Mouse (Mus musculus): Measurements from ENCODE around the gene Hes7. TPM values are rescaled to one million over a fixed set of nuclear protein-coding genes. Genes with fewer than 3 reads are reported as not detected.

Gene Hes7
- not detected in 2 replicates for total RNA-seq (2023)

GRCm38 (mm10) chr11:69120221-69121000 lies at the start of gene Hes7:
Gene Hes7 (plus strand): TSS chr11:69120404.

GRCm38 (mm10) chr11:69070590-69071222 lies 49.5 kb upstream of the Hes7 start, which contains the start of gene Tmem107:
Gene Tmem107 (plus strand): TSS chr11:69070806.

GRCm38 (mm10) chr11:69088103-69088855 lies 31.9 kb upstream of the Hes7 start, which contains the start of gene Vamp2:
Gene Vamp2 (plus strand): TSS chr11:69088490.

GRCm38 (mm10) chr11:69094697-69095429 lies 25.3 kb upstream of the Hes7 start, which contains the start of gene Per1:
Gene Per1 (plus strand): TSS chr11:69095217.

GRCm38 (mm10) chr11:69122336-69122951 lies 2.2 kb downstream of the Hes7 start, which contains the start of gene 9130213A22Rik:
Gene 9130213A22Rik (minus strand): TSS chr11:69122589.

GRCm38 (mm10) chr11:69125852-69125918 lies 5.5 kb downstream of the Hes7 start, which contains the start of gene Aloxe3:
Gene Aloxe3 (plus strand): TSS chr11:69125896.

GRCm38 (mm10) chr11:69156800-69157199 lies 36.6 kb downstream of the Hes7 start, which contains the start of gene Alox12b:
Gene Alox12b (plus strand): TSS chr11:69156989.

Other genes with a start within 250 kb of the Hes7 start
- 257 and 335 TPM in 2 replicates for gene Ndel1, start 248.5 kb upstream of the Hes7 start, total RNA-seq (2023)
- gene Rnf222, start 231.9 kb upstream of the Hes7 start, total RNA-seq (2023), result not detected in 2 replicates
- gene Rpl26, start 218.8 kb upstream of the Hes7 start, total RNA-seq (2023), result 419 and 636 TPM in 2 replicates
- gene Odf4, start 193.3 kb upstream of the Hes7 start, total RNA-seq (2023), result not detected in 2 replicates
- gene Arhgef15, start 162.9 kb upstream of the Hes7 start, total RNA-seq (2023), result not detected in 2 replicates
- gene Slc25a35, start 152.3 kb upstream of the Hes7 start, total RNA-seq (2023), result 1.7 and 3.3 TPM in 2 replicates
- gene Rangrf, start 145.2 kb upstream of the Hes7 start, total RNA-seq (2023), result 2.3 and 4.0 TPM in 2 replicates
- gene Pfas, start 111.9 kb upstream of the Hes7 start, total RNA-seq (2023), result 14.2 and 18.1 TPM in 2 replicates
- gene Ctc1, start 104.5 kb upstream of the Hes7 start, total RNA-seq (2023), result 26.5 and 40.5 TPM in 2 replicates
- 66.6 and 91.0 TPM in 2 replicates for gene Aurkb, start 74.8 kb upstream of the Hes7 start, total RNA-seq (2023)
- gene Borcs6, start 60.7 kb upstream of the Hes7 start, total RNA-seq (2023), result 41.4 and 58.9 TPM in 2 replicates
- 1.4 and 1.7 TPM in 2 replicates for gene Tmem107, start 49.6 kb upstream of the Hes7 start, total RNA-seq (2023)
- 204 and 249 TPM in 2 replicates for gene Vamp2, start 31.9 kb upstream of the Hes7 start, total RNA-seq (2023)
- gene Per1, start 25.2 kb upstream of the Hes7 start, total RNA-seq (2023), result 481 and 552 TPM in 2 replicates
- gene 9130213A22Rik, start 2.2 kb downstream of the Hes7 start, total RNA-seq (2023), result not detected in 2 replicates
- not detected in 2 replicates for gene Aloxe3, start 5.5 kb downstream of the Hes7 start, total RNA-seq (2023)
- not detected in 2 replicates for gene Alox12b, start 36.6 kb downstream of the Hes7 start, total RNA-seq (2023)
- gene Alox8, start 77.4 kb downstream of the Hes7 start, total RNA-seq (2023), result 0.13 TPM in 1 of 2 replicates, not detected in the other
- gene Gucy2e, start 116.6 kb downstream of the Hes7 start, total RNA-seq (2023), result not detected in 2 replicates
- 10.1 and 10.6 TPM in 2 replicates for gene Cntrob, start 203.4 kb downstream of the Hes7 start, total RNA-seq (2023)
- 39.8 and 44.7 TPM in 2 replicates for gene Trappc1, start 203.6 kb downstream of the Hes7 start, total RNA-seq (2023)
- 0.52 TPM in 1 of 2 replicates, not detected in the other for gene Kcnab3, start 205.9 kb downstream of the Hes7 start, total RNA-seq (2023)
- gene Rnf227, start 220.1 kb downstream of the Hes7 start, total RNA-seq (2023), result 0.66 and 0.93 TPM in 2 replicates
- 11.1 and 13.1 TPM in 2 replicates for gene Chd3, start 249.0 kb downstream of the Hes7 start, total RNA-seq (2023)